Mouse (Mus musculus): ENCODE data around the gene Dock4. TPM values are rescaled to one million over a fixed set of nuclear protein-coding genes. Genes with fewer than 3 reads are reported as not detected.

Dock4 gene
- total RNA-seq, 2 experiments from 2014 or later = 14.0 to 16.3 TPM

GRCm38 (mm10) chr12:40507823-40508390, 62.2 kb downstream of the Dock4 start:
- DNase-seq (ENCODE audit: low spot score in 2 of 2) = no peak

DNA sequence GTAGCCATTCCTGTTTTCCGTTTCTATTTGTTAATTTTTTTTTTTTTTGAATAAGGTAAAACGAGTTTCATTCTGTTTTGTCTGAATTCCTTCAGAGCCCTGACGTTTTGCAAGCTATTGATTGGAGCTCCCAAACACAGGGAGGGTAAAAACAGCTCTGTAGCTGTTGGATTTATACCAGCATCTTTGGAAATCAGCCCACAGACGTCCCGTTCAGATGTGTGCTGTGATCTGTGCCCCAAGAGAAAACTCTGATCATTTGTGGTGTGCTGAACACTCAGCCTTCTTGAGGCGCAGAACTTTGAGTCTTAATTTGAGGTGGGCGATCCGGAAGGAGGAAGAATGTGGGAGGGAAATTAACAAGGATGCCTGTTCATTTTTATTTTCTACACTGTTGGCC, 62.7 kb downstream of the Dock4 start:
- no peak for DNase-seq (ENCODE audit: low spot score in 2 of 2)

GRCm38 (mm10) chr12:40511643-40512369, 66.1 kb downstream of the Dock4 start:
- no peak for DNase-seq (ENCODE audit: low spot score in 2 of 2)

DNA sequence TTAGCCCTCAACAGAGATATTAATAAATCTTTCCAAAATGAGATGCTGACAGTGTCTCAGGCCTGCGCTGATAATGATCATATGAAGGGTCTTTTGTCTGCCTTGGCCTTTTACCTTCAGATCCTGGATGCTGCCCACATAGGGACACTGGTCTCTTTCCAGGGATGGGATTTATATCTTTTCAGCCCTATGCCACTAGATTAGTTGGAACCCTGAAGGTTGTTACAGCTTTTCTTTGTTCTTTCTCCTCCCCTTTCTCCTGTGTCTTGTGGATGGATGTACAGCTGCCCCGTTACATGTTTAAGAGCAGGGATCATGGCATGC, 66.6 kb downstream of the Dock4 start:
- DNase-seq (ENCODE audit: low spot score in 2 of 2) = no peak

- DNase-seq (ENCODE audit: low spot score in 2 of 2) = no peak
These were observed 67.2 kb downstream of the Dock4 start for GRCm38 (mm10) chr12:40512994-40513393.

DNA sequence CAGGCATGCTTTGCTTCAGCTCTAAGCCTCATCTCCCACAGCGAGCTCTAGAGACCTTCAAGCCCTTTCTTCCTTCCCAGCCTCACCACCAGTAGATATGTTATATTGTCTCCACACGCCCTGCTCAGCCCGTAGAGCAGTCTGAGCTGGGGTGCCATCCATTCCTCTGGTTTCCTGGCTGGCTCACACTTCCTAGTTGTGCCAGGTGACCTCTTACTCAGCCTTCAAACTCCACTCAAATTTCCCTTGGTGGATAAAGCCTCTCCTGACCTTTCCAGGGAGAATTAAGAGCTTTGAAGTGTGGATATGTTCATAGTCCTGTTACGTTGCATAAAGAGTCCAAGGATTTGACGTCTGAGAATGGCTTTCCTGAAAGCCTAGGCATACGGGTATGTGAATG, 68.3 kb downstream of the Dock4 start:
- no peak for DNase-seq (ENCODE audit: low spot score in 2 of 2)

DNA sequence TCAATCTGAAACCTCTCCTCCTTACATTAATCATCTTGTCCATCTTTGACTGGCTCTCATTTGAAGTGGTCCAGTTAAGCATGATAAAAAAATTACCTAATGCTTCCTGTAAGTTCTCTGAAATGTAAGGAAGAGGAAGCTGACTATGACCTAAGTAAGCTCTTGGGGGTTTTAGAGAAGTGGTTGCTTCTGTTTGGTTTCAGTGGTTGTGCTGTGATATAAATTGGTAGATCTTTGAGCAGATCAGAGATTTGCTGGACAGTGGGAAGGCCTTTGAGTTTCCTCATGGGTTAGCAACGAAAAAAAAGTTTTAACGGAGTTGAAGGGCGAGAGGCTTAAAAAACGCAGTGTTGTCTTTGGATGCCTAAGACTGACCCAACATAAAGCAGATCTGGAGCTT, 76.7 kb downstream of the Dock4 start:
- no peak for DNase-seq (ENCODE audit: low spot score in 2 of 2)

DNA sequence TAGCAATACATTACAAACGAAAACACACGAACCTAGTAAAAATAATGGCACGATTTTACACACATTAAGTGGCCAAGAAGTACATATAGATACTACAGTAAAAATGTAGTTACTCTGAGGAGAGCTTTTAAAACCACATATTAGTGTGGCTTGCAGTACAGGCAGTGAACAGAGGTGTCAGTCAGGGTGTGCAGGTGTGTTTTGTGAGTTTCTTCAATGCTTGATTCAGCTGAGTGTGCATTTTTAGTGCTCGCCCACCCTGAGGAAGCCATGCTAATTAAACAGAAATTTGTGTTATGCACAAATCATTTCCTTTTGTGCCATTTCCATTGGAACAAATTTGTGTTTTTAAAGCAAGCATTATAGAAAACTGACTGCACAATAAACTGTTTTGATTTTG, 77.3 kb downstream of the Dock4 start:
- DNase-seq (ENCODE audit: low spot score in 2 of 2) = no peak

DNA sequence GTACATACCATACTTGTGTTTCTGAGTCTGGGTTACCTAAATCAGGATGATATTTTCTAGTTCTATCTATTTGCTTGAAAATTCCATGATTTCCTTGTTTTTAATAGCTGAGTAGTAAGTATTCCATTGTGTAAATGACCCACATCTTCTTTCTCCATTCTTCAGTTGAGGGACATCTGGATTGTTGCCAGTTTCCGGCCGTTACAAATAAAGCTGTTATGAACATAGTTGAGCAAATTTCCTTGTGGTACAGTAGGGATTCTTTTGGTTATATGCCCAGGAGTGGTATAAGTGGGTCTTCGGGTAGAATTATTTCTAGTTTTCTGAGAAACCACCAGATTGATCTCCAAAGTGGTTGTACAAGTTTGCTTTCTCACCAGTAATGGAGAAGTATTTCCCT, 79.3 kb downstream of the Dock4 start:
- no peak for DNase-seq (ENCODE audit: low spot score in 2 of 2)

DNA sequence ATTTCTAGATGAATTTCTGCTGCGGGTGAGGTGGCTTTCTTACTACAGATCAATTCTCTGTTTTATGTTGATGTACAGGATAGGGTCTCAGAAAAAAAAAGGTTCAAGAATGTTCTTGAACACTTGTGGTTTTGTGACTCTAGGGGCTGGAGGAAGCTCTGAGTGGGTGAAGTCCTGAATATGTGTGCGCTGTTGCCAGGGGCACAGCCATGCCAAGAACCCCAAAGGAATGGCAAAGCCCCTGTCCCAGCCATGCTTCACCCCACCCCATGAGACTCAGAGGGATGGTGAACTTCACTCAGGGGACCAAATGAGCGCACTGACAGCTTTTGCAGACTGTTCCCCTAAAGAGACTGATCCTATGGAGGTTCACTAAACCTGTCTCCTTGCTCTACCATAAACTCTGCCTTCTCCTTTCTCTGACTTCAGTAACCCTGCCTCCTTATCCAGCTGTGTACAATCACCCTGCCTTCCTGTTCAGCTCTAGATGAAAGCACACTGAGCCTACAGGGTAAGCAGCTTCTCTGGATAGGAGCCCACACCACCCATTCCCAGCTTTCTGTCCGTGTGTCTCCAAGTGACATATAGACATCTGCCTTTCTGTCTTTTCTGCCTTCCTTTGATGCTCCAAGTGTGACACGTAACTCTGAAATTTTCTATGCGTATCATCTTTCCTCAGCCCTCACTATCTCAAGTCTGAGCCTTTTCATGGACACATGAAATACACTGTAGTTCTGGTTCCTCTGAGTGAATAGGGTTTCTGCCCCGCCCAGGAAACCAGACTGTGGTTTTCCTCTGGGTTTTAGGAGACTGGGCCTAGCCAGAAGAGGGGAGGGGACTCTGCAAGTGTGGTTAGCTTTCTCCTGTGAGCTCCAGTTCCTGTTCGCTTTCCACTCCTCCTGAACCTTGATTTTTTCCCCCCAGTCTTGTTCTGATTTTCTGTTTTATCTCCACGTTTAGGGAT, 90.2 kb downstream of the Dock4 start:
- DNase-seq (ENCODE audit: low spot score in 2 of 2) = no peak

DNA sequence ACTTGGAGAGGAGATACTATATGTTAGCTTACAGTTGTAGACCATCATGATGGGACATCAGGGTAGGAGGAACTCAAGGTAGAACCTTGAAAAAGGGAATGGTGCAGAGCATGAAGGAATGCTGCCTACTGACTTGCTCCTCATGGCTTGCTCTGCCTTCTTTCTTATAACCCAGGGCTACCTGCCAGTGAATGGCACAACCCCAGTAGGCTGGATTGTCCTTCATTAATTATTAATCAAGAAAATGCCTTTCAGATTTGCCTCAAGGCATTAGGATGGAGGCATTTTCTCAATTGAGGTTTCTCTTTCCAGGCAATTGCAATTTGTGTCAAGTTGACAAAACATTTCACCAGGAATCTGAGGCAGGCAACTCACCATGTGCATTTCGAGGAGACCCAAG, 92.1 kb downstream of the Dock4 start:
- no peak for DNase-seq (ENCODE audit: low spot score in 2 of 2)

DNA sequence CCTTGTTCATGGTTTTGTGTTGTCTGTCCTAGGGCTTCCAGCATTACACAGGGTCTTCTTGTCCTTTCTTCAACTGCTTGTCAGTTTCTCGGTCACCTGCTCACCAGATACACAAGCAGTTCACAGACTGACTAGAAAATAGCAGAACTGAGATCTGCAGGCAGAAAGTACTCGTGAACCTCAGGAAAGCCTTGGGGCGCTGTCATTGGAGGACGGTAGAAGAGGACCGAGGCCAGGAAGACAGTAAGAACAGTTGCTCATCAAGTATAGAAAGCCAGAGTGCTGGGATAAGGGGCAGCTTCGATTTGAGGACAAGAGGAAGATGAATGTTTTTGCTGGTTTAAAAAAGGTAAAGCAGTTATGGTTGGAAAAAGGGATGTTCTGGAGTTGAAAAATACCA, 92.6 kb downstream of the Dock4 start:
- no peak for DNase-seq (ENCODE audit: low spot score in 2 of 2)

GRCm38 (mm10) chr12:40538780-40539179, 93.0 kb downstream of the Dock4 start:
- DNase-seq (ENCODE audit: low spot score in 2 of 2) = no peak

- DNase-seq (ENCODE audit: low spot score in 2 of 2) = no peak
These were observed 98.5 kb downstream of the Dock4 start for GRCm38 (mm10) chr12:40544273-40544672.

GRCm38 (mm10) chr12:40546827-40547226, 101.1 kb downstream of the Dock4 start:
- no peak for DNase-seq (ENCODE audit: low spot score in 2 of 2)

GRCm38 (mm10) chr12:40551317-40551716, 105.6 kb downstream of the Dock4 start:
- no peak for DNase-seq (ENCODE audit: low spot score in 2 of 2)

GRCm38 (mm10) chr12:40552201-40552600, 106.4 kb downstream of the Dock4 start:
- DNase-seq (ENCODE audit: low spot score in 2 of 2) = no peak

DNA sequence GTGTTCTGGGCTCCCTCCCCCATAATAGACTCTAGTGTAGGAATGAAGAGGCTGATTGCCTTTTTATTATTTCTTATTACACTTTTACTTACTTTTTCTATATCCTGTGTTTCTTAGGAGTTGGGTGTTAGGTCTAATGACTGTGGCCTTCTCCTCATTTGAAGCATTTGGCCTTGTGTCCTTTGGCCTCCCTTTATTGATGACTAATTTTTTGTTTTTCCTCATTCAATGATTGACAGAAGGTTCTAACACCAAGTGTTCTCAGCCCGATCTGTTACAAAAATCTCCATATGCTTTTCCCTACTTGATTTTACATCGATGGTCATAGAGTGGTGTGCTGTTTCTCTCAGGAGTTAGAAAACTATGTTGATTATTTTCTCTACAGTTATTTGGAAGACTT, 108.2 kb downstream of the Dock4 start:
- no peak for DNase-seq (ENCODE audit: low spot score in 2 of 2)

DNA sequence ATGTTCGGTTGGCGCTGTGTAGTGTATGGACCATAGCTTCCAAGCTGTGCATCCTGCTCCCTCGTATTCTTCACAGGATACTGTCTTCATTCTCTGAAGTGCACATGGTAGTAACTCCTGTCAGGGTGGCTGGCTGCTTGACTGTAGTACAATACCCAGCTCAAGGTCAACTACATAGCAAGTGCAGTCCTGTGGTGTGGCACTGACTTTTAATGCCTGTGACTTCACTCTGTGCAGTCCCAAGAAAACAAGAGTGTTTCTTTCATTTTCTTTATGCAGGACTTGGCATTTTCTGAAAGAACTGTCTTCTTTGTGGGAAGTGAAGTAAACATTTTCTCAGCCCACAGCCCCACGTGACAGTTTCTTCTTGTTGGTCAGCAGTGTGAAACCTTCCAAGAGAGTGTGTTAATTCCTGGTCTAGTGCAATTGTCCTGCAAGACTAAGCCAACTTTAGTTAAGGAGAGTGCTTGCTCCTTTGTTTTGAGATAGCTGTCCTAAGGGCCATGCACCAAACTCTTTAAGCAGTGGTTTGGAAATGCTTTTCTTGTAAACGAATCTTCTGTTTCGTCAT, 109.3 kb downstream of the Dock4 start:
- no peak for DNase-seq (ENCODE audit: low spot score in 2 of 2)

DNA sequence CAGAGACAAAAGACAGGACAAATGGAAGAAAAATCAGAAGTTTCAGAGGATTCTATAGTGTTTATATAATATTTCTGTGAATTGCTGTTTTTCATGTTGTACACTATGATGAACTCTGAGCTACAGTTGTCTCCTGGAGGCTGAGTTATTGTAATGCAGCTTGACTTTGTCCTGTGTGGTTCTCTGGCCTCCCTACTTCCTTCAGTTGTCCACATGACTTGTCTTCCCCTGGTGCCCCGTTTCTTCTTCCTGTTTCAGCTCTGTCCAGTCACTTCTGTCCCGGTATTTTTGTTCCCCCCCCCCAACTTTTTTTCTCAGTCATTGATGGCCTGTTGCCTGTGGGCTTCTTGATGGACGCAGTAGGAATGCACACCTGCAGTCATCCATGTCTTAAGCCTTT, 112.8 kb downstream of the Dock4 start:
- no peak for DNase-seq (ENCODE audit: low spot score in 2 of 2)

GRCm38 (mm10) chr12:40559103-40559502, 113.4 kb downstream of the Dock4 start:
- DNase-seq (ENCODE audit: low spot score in 2 of 2) = peak; percentile 29 to 41

- no peak for DNase-seq (ENCODE audit: low spot score in 2 of 2)
These were observed 118.0 kb downstream of the Dock4 start for GRCm38 (mm10) chr12:40563703-40564102.
